Mouse (Mus musculus) spleen, adult 2 months (tissue): ENCODE measurements around the gene Ifnar1.

Experiments used
- CTCF ChIP-seq: fragments of 200-500 bp; IDR thresholded peaks from 2 replicates; pipeline ENCODE4 v1.5.1; 2011; ENCODE audit warnings: mild to moderate bottlenecking, inconsistent platforms; ENCODE audit not compliant: insufficient read depth, insufficient read length, insufficient replicate concordance; ENCODE audit errors: extremely low read depth
- POLR2A ChIP-seq: fragments of 200-500 bp; IDR thresholded peaks from 2 replicates; pipeline ENCODE4 v1.6.1; 2011; ENCODE audit warnings: low read depth, low read length, inconsistent platforms

GRCm38 (mm10) chr16:91455868-91456267, 29.2 kb upstream of the Ifnar1 start:
- TF ChIP-seq CTCF (no peak), POLR2A (no peak)
